Mouse (Mus musculus): ENCODE results near the gene Zfp980. TPM values are rescaled to one million over a fixed set of nuclear protein-coding genes. Genes with fewer than 3 reads are reported as not detected.
A peak's percentile ranks its signal among the peaks of the same experiment; 100 is the strongest.
"Not testable (repeated sequence)": the region's sequence is repeated elsewhere in the genome, so short reads cannot be mapped to it uniquely, and the experiment has no call there.

Gene Zfp980
- not detected in 2 replicates for polyA plus RNA-seq (2015; fragmentation: Nextera tagmentation; extraction: Ambion mirVana)

GRCm38 (mm10) chr4:145670385-145670784 is at the start of gene Zfp980:
Zfp980 (plus strand) TSS chr4:145670685.
- not testable (repeated sequence) for H3K27ac ChIP-seq (replicated peaks); H3K27me3 ChIP-seq; H3K36me3 ChIP-seq (replicated peaks); H3K4me1 ChIP-seq (replicated peaks); H3K9ac ChIP-seq; H3K4me3 ChIP-seq (replicated peaks); ATAC-seq (ENCODE audit: insufficient read depth); H3K4me2 ChIP-seq; H3K9me3 ChIP-seq (replicated peaks)
- 49% methylated on average over 3 of the region's 3 CpGs for WGBS (ENCODE audit: insufficient replicate concordance)

GRCm38 (mm10) chr4:145640416-145641185 is 29.9 kb upstream of the Zfp980 start:
- WGBS (ENCODE audit: insufficient replicate concordance) = 25% methylated on average over 80 of the region's 83 CpGs
- not testable (repeated sequence) for H3K9me3 ChIP-seq (replicated peaks); H3K27ac ChIP-seq (replicated peaks); H3K9ac ChIP-seq; ATAC-seq (ENCODE audit: insufficient read depth); H3K27me3 ChIP-seq; H3K4me3 ChIP-seq (replicated peaks); H3K4me1 ChIP-seq (replicated peaks); H3K36me3 ChIP-seq (replicated peaks)
- H3K4me2 ChIP-seq = peak overlapping the region; percentile 36; the same call in 1 of the 2 replicates

DNA sequence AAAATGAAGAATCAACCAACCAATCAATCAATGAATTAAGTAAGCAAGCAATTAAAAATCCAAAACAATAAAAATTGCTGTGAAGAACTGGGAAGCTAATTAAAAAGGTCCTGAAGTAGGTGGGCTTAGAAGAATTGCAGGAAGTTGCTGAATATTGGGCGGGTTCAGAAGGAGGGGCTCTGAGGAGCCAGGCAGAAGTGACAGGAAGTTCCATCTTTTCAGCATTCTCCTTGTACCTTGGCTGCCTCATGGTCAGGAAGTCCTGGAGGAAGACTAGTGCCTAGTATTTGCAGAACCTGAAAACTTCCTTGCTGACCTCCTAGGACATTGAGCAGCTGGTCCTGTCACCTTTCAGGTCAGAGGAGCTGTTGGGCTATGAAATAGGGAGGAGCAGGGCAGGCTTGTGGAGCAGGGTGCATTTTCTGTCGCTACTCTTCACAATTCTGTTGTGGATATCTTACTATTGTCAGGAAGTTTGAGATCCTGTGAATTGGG is 3.8 kb downstream of the Zfp980 start:
- ATAC-seq (ENCODE audit: insufficient read depth); H3K27me3 ChIP-seq; H3K27ac ChIP-seq (replicated peaks); H3K4me3 ChIP-seq (replicated peaks); H3K36me3 ChIP-seq (replicated peaks); H3K4me1 ChIP-seq (replicated peaks); H3K4me2 ChIP-seq; H3K9me3 ChIP-seq (replicated peaks); H3K9ac ChIP-seq: not testable (repeated sequence)
- WGBS (ENCODE audit: insufficient replicate concordance) = 41% methylated on average over 2 of the region's 2 CpGs

GRCm38 (mm10) chr4:145680217-145680616 is 9.7 kb downstream of the Zfp980 start:
- 59% methylated on average over 3 of the region's 3 CpGs for WGBS (ENCODE audit: insufficient replicate concordance)
- H3K4me1 ChIP-seq (replicated peaks); ATAC-seq (ENCODE audit: insufficient read depth): not testable (repeated sequence)

GRCm38 (mm10) chr4:145680672-145681387 is 10.3 kb downstream of the Zfp980 start:
- not testable (repeated sequence) for H3K9me3 ChIP-seq (replicated peaks); H3K4me2 ChIP-seq; H3K27ac ChIP-seq (replicated peaks); H3K4me1 ChIP-seq (replicated peaks); H3K36me3 ChIP-seq (replicated peaks); H3K9ac ChIP-seq; H3K27me3 ChIP-seq; H3K4me3 ChIP-seq (replicated peaks); ATAC-seq (ENCODE audit: insufficient read depth)
- 22% methylated on average over 1 of the region's 1 CpGs for WGBS (ENCODE audit: insufficient replicate concordance)

More at GRCm38 (mm10) chr4:145680217-145680616, 9.7 kb downstream of the Zfp980 start:
- not testable (repeated sequence) for H3K36me3 ChIP-seq (replicated peaks); H3K27me3 ChIP-seq; H3K4me3 ChIP-seq (replicated peaks); H3K9me3 ChIP-seq (replicated peaks); H3K4me2 ChIP-seq; H3K9ac ChIP-seq; H3K27ac ChIP-seq (replicated peaks)

DNA sequence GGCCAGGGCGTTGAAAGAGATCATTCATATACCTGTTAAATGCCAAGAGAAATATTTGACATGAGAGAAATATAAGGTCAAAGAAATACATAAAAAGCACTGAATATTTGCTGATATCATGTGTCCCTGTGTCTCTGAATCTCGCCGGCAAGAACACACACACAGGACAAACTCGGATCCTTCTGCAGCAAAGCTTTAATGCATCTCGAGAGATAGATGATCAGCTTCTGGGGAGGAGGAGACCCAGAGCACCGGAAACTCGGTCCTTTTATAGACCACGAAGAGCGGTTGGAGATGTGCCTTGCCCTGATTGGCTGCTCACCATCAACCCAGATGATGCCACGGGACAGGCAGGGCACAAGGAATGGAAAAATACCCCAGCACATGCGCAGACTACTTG is 11.5 kb downstream of the Zfp980 start:
- 64% methylated on average over 10 of the region's 11 CpGs for WGBS (ENCODE audit: insufficient replicate concordance)
- not testable (repeated sequence) for H3K27me3 ChIP-seq; H3K9ac ChIP-seq; H3K4me3 ChIP-seq (replicated peaks); H3K27ac ChIP-seq (replicated peaks); H3K4me2 ChIP-seq; H3K4me1 ChIP-seq (replicated peaks); H3K9me3 ChIP-seq (replicated peaks); H3K36me3 ChIP-seq (replicated peaks)
- ATAC-seq (ENCODE audit: insufficient read depth) = peak; percentile 28; the same call in 1 of the 2 replicates

GRCm38 (mm10) chr4:145683024-145683766 is 12.7 kb downstream of the Zfp980 start:
- not testable (repeated sequence) for H3K4me3 ChIP-seq (replicated peaks); H3K4me1 ChIP-seq (replicated peaks); H3K27ac ChIP-seq (replicated peaks); H3K27me3 ChIP-seq; H3K9ac ChIP-seq; H3K36me3 ChIP-seq (replicated peaks); H3K4me2 ChIP-seq; H3K9me3 ChIP-seq (replicated peaks); ATAC-seq (ENCODE audit: insufficient read depth)
- WGBS (ENCODE audit: insufficient replicate concordance) = 61% methylated on average over 3 of the region's 3 CpGs

DNA sequence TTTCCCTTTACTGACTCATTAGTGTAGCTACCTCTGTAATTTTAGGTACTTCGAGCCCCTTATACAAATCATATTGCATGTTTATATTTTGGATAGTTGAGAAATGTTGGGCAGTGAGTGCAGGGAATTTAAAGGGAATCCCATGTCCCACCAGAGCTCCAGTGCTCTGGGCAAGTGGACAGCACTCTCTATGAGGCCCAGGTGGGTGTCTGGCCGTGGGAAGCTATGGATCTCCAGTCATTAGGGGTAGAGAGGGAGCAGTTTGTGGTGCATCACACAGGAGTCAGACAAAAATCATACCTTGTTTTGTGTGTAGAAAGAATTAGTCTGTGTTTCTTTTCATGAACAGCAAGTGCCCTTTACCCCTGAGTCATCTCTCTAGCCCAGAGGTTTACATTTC is 15.6 kb downstream of the Zfp980 start:
- H3K9me3 ChIP-seq (replicated peaks); H3K4me1 ChIP-seq (replicated peaks); ATAC-seq (ENCODE audit: insufficient read depth); H3K4me3 ChIP-seq (replicated peaks); H3K4me2 ChIP-seq; H3K27ac ChIP-seq (replicated peaks); H3K36me3 ChIP-seq (replicated peaks); H3K27me3 ChIP-seq; H3K9ac ChIP-seq: not testable (repeated sequence)
- 42% methylated on average over 2 of the region's 2 CpGs for WGBS (ENCODE audit: insufficient replicate concordance)

GRCm38 (mm10) chr4:145744935-145745644 is 74.6 kb downstream of the Zfp980 start:
- not testable (repeated sequence) for H3K36me3 ChIP-seq (replicated peaks); H3K27me3 ChIP-seq; H3K9me3 ChIP-seq (replicated peaks); H3K4me1 ChIP-seq (replicated peaks); H3K27ac ChIP-seq (replicated peaks); H3K9ac ChIP-seq
- H3K4me2 ChIP-seq = peak overlapping the region; percentile 45
- peak overlapping the region; percentile 21 for H3K4me3 ChIP-seq (replicated peaks)
- 3% methylated on average over 44 of the region's 83 CpGs for WGBS (ENCODE audit: insufficient replicate concordance)
- ATAC-seq (ENCODE audit: insufficient read depth) = peak; percentile 81

DNA sequence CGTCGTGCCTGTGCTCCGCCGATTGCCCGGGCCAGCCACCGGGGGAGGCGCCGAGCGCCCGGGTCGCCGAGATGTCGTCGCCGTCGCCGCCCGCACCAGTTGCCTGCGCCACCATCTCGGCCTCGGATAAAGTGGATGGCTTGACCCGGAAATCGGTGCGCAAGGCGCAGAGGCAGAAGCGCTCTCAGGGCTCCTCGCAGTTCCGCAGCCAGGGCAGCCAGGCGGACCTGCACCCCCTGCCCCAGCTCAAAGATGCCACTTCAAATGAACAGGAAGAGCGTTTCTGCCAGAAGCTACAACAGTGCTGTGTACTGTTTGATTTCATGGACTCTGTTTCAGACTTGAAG is 75.1 kb downstream of the Zfp980 start:
- H3K27ac ChIP-seq (replicated peaks) = not testable (repeated sequence)

More for the DNA sequence above, 75.1 kb downstream of the Zfp980 start:
- not testable (repeated sequence) for H3K9ac ChIP-seq; H3K9me3 ChIP-seq (replicated peaks); ATAC-seq (ENCODE audit: insufficient read depth); H3K36me3 ChIP-seq (replicated peaks); H3K4me1 ChIP-seq (replicated peaks); H3K4me2 ChIP-seq; H3K4me3 ChIP-seq (replicated peaks); H3K27me3 ChIP-seq
- WGBS (ENCODE audit: insufficient replicate concordance) = no CpG with 5 or more reads among the region's 30 CpGs

All from liver, embryonic 15.5 days (tissue).